Mouse (Mus musculus): ENCODE data around the gene 1700028P14Rik.

DNA sequence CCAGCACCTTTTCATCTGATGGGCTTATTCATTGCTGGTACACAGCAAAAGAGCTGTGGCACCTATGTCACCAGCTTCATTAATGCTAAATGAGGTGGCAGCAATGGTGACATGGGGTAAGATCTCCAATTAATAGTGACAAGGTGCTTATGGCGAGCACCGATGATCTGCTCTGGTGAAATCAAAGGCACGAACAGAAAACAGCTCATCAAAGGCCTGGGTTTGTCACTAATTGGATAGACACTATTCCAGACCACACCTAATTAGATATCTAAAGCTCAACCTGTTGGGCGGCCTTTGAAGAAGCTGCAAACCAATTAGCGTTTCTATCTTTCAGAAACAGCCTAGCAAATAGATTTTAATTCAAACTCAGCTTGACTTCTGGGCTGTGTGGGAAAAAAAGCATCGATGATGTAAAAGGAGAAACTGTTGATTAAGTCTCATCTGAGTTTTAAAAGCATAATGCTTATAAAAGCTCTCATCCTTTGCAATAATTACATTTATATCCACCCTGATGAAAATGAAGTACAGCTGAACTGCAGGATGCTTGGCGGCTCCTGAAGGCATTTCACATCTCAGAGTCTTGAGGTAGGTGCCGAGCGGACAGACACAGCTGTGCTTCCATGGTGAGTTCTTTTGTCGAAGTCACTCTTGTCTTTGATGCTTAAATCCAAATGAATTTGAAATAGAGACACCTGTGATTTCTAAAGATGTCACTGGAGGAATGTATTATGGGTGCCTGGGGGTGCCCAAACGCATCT lies 109.2 kb downstream of the 1700028P14Rik start:
- TF ChIP-seq EP300 (optimal IDR thresholded peaks at IDR 0.05) (no peak), CTCF (IDR thresholded peaks at IDR 0.05; ENCODE audit: low read depth) (no peak)

Measured in stomach, postnatal 0 days (tissue).